Mouse (Mus musculus): Measurements from ENCODE around the gene Paqr9. TPM values are rescaled to one million over a fixed set of nuclear protein-coding genes. Genes with fewer than 3 reads are reported as not detected.

The Paqr9 gene
- polyA plus RNA-seq, 2 experiments, result 7.5 to 12.2 TPM

- WGBS (ENCODE audit: insufficient replicate concordance), result 44% methylated on average over 3 of the region's 3 CpGs
- H3K4me1 ChIP-seq (replicated peaks; ENCODE audit: control insufficient read depth in 2 of 2, insufficient read depth in 2 of 2, low read length in 1 of 2), result no peaks in the 10 kb centered on the region
- H3K9ac ChIP-seq (replicated peaks), result no peak overlapping the region
- TF ChIP-seq CTCF (IDR thresholded peaks at IDR 0.05; ENCODE audit: low read depth) (no peak), EP300 (IDR thresholded peaks at IDR 0.05; ENCODE audit: low read depth) (no peak)
- DNase-seq (ENCODE audit: low read depth in 3 of 3, low spot score in 3 of 3) (no peak), ATAC-seq (ENCODE audit: insufficient read depth) (no peak)
- H3K4me3 ChIP-seq (ENCODE audit: insufficient read depth in 1 of 2, low read depth in 2 of 2, low read length in 2 of 2), result no peak overlapping the region
- no peaks in the 10 kb centered on the region for H3K27me3 ChIP-seq (ENCODE audit: control insufficient read depth, insufficient read depth, low read length)
- H3K9me3 ChIP-seq (ENCODE audit: control insufficient read depth, low read length), result no peaks in the 10 kb centered on the region
- no peaks in the 10 kb centered on the region for H3K36me3 ChIP-seq (replicated peaks; ENCODE audit: control insufficient read depth, insufficient read depth, low read depth)
- no peak overlapping the region for H3K27ac ChIP-seq
- H3K4me2 ChIP-seq (ENCODE audit: low read depth), result no peak overlapping the region
These were observed 56.5 kb downstream of the Paqr9 start for GRCm38 (mm10) chr9:95615961-95616360.

Other genes starting within 250 kb of the Paqr9 start
- gene Chst2, start 152.9 kb upstream of the Paqr9 start, polyA plus RNA-seq (2012; rRNA removed), result 0.21 and 0.24 TPM in 2 replicates
- 0.24 and 0.36 TPM in 2 replicates for gene Chst2, start 152.9 kb upstream of the Paqr9 start, polyA plus RNA-seq (2014; fragmentation: Nextera tagmentation; extraction: Ambion mirVana)
- 5.5 and 12.4 TPM in 2 replicates for gene U2surp, start 47.7 kb upstream of the Paqr9 start, polyA plus RNA-seq (2012; rRNA removed)
- gene U2surp, start 47.7 kb upstream of the Paqr9 start, polyA plus RNA-seq (2014; fragmentation: Nextera tagmentation; extraction: Ambion mirVana), result 57.4 and 67.2 TPM in 2 replicates
- gene Pcolce2, start 77.9 kb downstream of the Paqr9 start, polyA plus RNA-seq (2012; rRNA removed), result 0.57 and 1.4 TPM in 2 replicates
- 6.7 and 6.9 TPM in 2 replicates for gene Pcolce2, start 77.9 kb downstream of the Paqr9 start, polyA plus RNA-seq (2014; fragmentation: Nextera tagmentation; extraction: Ambion mirVana)
- gene Trpc1, start 190.7 kb downstream of the Paqr9 start, polyA plus RNA-seq (2012; rRNA removed), result 0.44 and 0.45 TPM in 2 replicates
- gene Trpc1, start 190.7 kb downstream of the Paqr9 start, polyA plus RNA-seq (2014; fragmentation: Nextera tagmentation; extraction: Ambion mirVana), result 0.51 and 0.52 TPM in 2 replicates